Mouse (Mus musculus) liver, adult 2 months (tissue): ENCODE results near the gene Asgr2.

ENCODE experiments used
- CTCF ChIP-seq: fragments of 200-500 bp; IDR thresholded peaks from 2 replicates; pipeline ENCODE4 v1.5.1; 2011; ENCODE audit warnings: low read depth, low read length, control low read depth
- POLR2A ChIP-seq: fragments of 200-500 bp; IDR thresholded peaks from 2 replicates; pipeline ENCODE4 v1.6.1; 2011; ENCODE audit warnings: low read length, control low read depth; ENCODE audit not compliant: insufficient read depth; ENCODE audit errors: extremely low read depth

DNA sequence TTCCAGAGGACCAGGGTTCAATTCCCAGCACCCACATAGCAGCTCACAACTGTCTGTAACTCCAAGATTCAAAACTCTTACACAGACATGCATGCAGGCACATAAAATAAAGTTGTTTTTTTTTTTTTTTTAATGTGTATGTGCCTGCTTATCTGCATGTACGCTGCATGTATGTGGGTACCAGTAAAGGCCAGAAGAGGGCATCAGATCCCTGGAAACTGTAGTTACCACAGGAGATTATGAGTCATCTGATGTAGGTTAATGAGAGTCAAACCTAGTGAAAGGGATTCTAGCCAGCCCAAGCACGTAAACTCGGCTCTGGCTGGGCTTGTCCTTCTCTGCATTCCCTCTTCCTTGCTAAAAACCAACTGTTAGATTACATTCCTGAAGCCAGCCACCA lies 58.6 kb downstream of the Asgr2 start:
- TF ChIP-seq CTCF = no peak
- no peak for TF ChIP-seq POLR2A
